Mouse (Mus musculus) embryonic facial prominence, embryonic 13.5 days (tissue): Measurements from ENCODE around the gene Magee2. TPM values are rescaled to one million over a fixed set of nuclear protein-coding genes. Genes with fewer than 3 reads are reported as not detected.
"Not testable (repeated sequence)": the region's sequence is repeated elsewhere in the genome, so short reads cannot be mapped to it uniquely, and the experiment has no call there.

Experiments
- ATAC-seq: fragments of 200-750 bp; cut with Nextera tagmentation; 2 replicates; pipeline ENCODE4 v1.8.0; 2017; ENCODE audit warnings: low read depth; ENCODE audit not compliant: insufficient number of reproducible peaks, insufficient read depth, low FRiP score, low TSS enrichment
- H3K27ac ChIP-seq: fragments of 300-500 bp; sonication (generic); 2 replicates; pipeline ENCODE4 v1.5.1; 2015; ENCODE audit warnings: moderate library complexity, mild to moderate bottlenecking, inconsistent platforms
- H3K27me3 ChIP-seq: fragments of 300-500 bp; sonication (generic); 2 replicates; pipeline ENCODE4 v1.6.1; 2015; ENCODE audit warnings: mild to moderate bottlenecking, inconsistent platforms
- H3K36me3 ChIP-seq: fragments of 300-500 bp; sonication (generic); 2 replicates; pipeline ENCODE4 v1.6.1; 2015; ENCODE audit warnings: mild to moderate bottlenecking, inconsistent platforms
- H3K4me1 ChIP-seq: fragments of 300-500 bp; sonication (generic); 2 replicates; pipeline ENCODE4 v1.6.1; 2015; ENCODE audit warnings: inconsistent platforms
- H3K4me2 ChIP-seq: fragments of 300-500 bp; sonication (generic); 2 replicates; pipeline ENCODE4 v1.6.1; 2015; ENCODE audit warnings: moderate library complexity, mild to moderate bottlenecking, inconsistent platforms
- H3K4me3 ChIP-seq: fragments of 300-500 bp; sonication (generic); 2 replicates; pipeline ENCODE4 v1.5.1; 2015; ENCODE audit warnings: mild to moderate bottlenecking, inconsistent platforms
- H3K9ac ChIP-seq: fragments of 300-500 bp; sonication (generic); 2 replicates; pipeline ENCODE4 v1.6.1; 2015; ENCODE audit warnings: mild to moderate bottlenecking, inconsistent platforms
- H3K9me3 ChIP-seq: fragments of 300-500 bp; sonication (generic); 2 replicates; pipeline ENCODE4 v1.6.1; 2016; ENCODE audit warnings: inconsistent platforms
- WGBS: fragments of 180-500 bp; shearing (Covaris S2); methylation state at CpG from one replicate; pipeline ENCODE4 v1.1.7; 2015; ENCODE audit warnings: mixed read lengths; 5-methylcytosine and 5-hydroxymethylcytosine counted together
- polyA plus RNA-seq: library from polyadenylated mRNA; unstranded; fragments of >200 nt; fragmentation: Nextera tagmentation; extraction: Ambion mirVana; gene quantifications from 2 replicates; pipeline ENCODE4 v1.2.1, GENCODE M21; 2015

The Magee2 gene
- 6.7 and 7.3 TPM in 2 replicates for polyA plus RNA-seq

GRCm38 (mm10) chrX:104856751-104857341 lies at the start of gene Magee2:
Magee2 (minus strand) TSS chrX:104857267.
- H3K9me3 ChIP-seq, result no peaks in the 10 kb centered on the region
- H3K4me2 ChIP-seq, result peak within 1 kb of the TSS; percentile 59
- no peak for ATAC-seq
- H3K27ac ChIP-seq, result no peak within 1 kb of the TSS
- peak within 1 kb of the TSS; percentile 69 for H3K9ac ChIP-seq
- peak within 1 kb of the TSS; percentile 49 for H3K4me3 ChIP-seq
- H3K27me3 ChIP-seq, result peaks cover 63% of the 10 kb centered on the region
- 33% methylated on average over 37 of the region's 37 CpGs for WGBS
- no peaks in the 10 kb centered on the region for H3K4me1 ChIP-seq
- H3K36me3 ChIP-seq, result no peaks in the 10 kb centered on the region

GRCm38 (mm10) chrX:104853610-104854009 lies 3.5 kb downstream of the Magee2 start:
- no peak for ATAC-seq
- H3K9me3 ChIP-seq, result no peaks in the 10 kb centered on the region
- no peak overlapping the region for H3K9ac ChIP-seq
- H3K4me1 ChIP-seq, result no peaks in the 10 kb centered on the region
- no peaks in the 10 kb centered on the region for H3K36me3 ChIP-seq
- peaks cover 62% of the 10 kb centered on the region for H3K27me3 ChIP-seq
- no peak overlapping the region for H3K4me3 ChIP-seq
- 34% methylated on average over 9 of the region's 9 CpGs for WGBS
- H3K27ac ChIP-seq, result no peak overlapping the region
- peak overlapping the region; percentile 20 for H3K4me2 ChIP-seq

- ATAC-seq, H3K4me2 ChIP-seq: not testable (repeated sequence)
- 63% methylated on average over 4 of the region's 5 CpGs for WGBS
Observed at GRCm38 (mm10) chrX:104817583-104817982, 39.5 kb downstream of the Magee2 start.

GRCm38 (mm10) chrX:104816987-104817386 lies 40.1 kb downstream of the Magee2 start:
- not testable (repeated sequence) for ATAC-seq, H3K36me3 ChIP-seq, H3K27me3 ChIP-seq, H3K4me3 ChIP-seq, H3K4me2 ChIP-seq, H3K9ac ChIP-seq, H3K4me1 ChIP-seq, H3K27ac ChIP-seq, H3K9me3 ChIP-seq
- WGBS, result 86% methylated on average over 1 of the region's 3 CpGs

More at GRCm38 (mm10) chrX:104817583-104817982, 39.5 kb downstream of the Magee2 start:
- H3K4me1 ChIP-seq, H3K9ac ChIP-seq, H3K27me3 ChIP-seq, H3K27ac ChIP-seq, H3K4me3 ChIP-seq, H3K36me3 ChIP-seq, H3K9me3 ChIP-seq: not testable (repeated sequence)

- WGBS, result 64% methylated on average over 4 of the region's 4 CpGs
- not testable (repeated sequence) for H3K36me3 ChIP-seq
Observed at GRCm38 (mm10) chrX:104813704-104814103, 43.4 kb downstream of the Magee2 start.

More at GRCm38 (mm10) chrX:104813704-104814103, 43.4 kb downstream of the Magee2 start:
- H3K9me3 ChIP-seq, H3K4me3 ChIP-seq, ATAC-seq, H3K27ac ChIP-seq, H3K9ac ChIP-seq, H3K4me2 ChIP-seq, H3K4me1 ChIP-seq, H3K27me3 ChIP-seq: not testable (repeated sequence)

Other genes with a start within 250 kb of the Magee2 start
- gene Zdhhc15, start 186.2 kb downstream of the Magee2 start, polyA plus RNA-seq, result 13.1 and 14.1 TPM in 2 replicates
- gene Pbdc1, start 222.5 kb upstream of the Magee2 start, polyA plus RNA-seq, result 70.2 and 70.8 TPM in 2 replicates